Mouse (Mus musculus): Measurements from ENCODE around the gene Gtf2ird2.

GRCm38 (mm10) chr5:134244890-134245289, 61.1 kb downstream of the Gtf2ird2 start:
- no peak for TF ChIP-seq CTCF (IDR thresholded peaks at IDR 0.05; ENCODE audit: low read depth, low read length)
- no peak for TF ChIP-seq POLR2A (IDR thresholded peaks at IDR 0.05; ENCODE audit: extremely low read depth, insufficient read depth, low read length)
